Mouse (Mus musculus) embryo, embryonic 11.5 days (tissue): Measurements from ENCODE around the gene Sult1a1.

Experiments
- DNase-seq: peaks from one replicate; pipeline ENCODE4 v3.0.0-alpha.2; 2012; ENCODE audit warnings: low read depth, low spot score

Gene Sult1a1

GRCm38 (mm10) chr7:126624774-126625173 is 51.5 kb downstream of the Sult1a1 start:
- DNase-seq: no peak

GRCm38 (mm10) chr7:126623381-126623780 is 52.9 kb downstream of the Sult1a1 start:
- no peak for DNase-seq
